Comparison of ENCODE assay signal across 10 mouse cellular contexts in genomic region chr8:123992587-123992986, GRCm38 (mm10). TPM values are rescaled to one million over a fixed set of nuclear protein-coding genes. Genes with fewer than 3 reads are reported as not detected.
DNase-seq lines count a peak whose midpoint lies in the region; ATAC-seq lines count a peak whose summit lies in the region.
"Had no signal": no experiment of that assay in that cellular context is flagged by ENCODE, and none has a peak within 500 bp of the region (broad histone marks: within the 10 kb centered on the region; RNA-seq: fewer than 3 reads in every experiment).

No protein-coding gene starts in this region.

- no peaks in the 10 kb centered on the region for H3K4me1 ChIP-seq in kidney, embryonic 15.5 days

- no peaks in the 10 kb centered on the region for H3K9me3 ChIP-seq in kidney, embryonic 15.5 days (replicated peaks)

- H3K4me2 ChIP-seq in kidney, embryonic 15.5 days = no peak overlapping the region

- ATAC-seq in CD4-positive, CD25-positive, alpha-beta regulatory T cell, adult 4 months = no peak
- ATAC-seq in kidney, embryonic 15.5 days (replicated peaks; ENCODE audit: low FRiP score) = no peak
- ATAC-seq in inflammation-experienced regulatory T-cells, adult 6 months = no peak
- ATAC-seq: activated CD4-positive, CD25-positive, alpha-beta regulatory T cell, adult 4 months had no signal

- WGBS in kidney, embryonic 15.5 days = 90% methylated on average over 8 of the region's 8 CpGs

- H3K9ac ChIP-seq in kidney, embryonic 15.5 days = no peak overlapping the region

- DNase-seq in CD4-positive, CD25-positive, alpha-beta regulatory T cell, adult 2 months (ENCODE audit: low read depth, low spot score) = peak; percentile 12
- DNase-seq in kidney, postnatal 10 days = peak; percentile 26
- DNase-seq in brain, adult 2 months (ENCODE audit: low read depth, low spot score) = peak; percentile 41
- DNase-seq in lung, postnatal 36 days = peak; percentile 32
- no peak for DNase-seq in layer of hippocampus, postnatal 25 days (ENCODE audit: extremely low spot score in 1 of 2, low spot score in 1 of 2)
- DNase-seq: cerebellum, adult 9-11 months had no signal

- H3K4me3 ChIP-seq in kidney, embryonic 15.5 days (replicated peaks) = no peak overlapping the region

- no peaks in the 10 kb centered on the region for H3K27me3 ChIP-seq in kidney, embryonic 15.5 days

- H3K36me3 ChIP-seq in kidney, embryonic 15.5 days = peaks cover 40% of the 10 kb centered on the region

- no peak overlapping the region for H3K27ac ChIP-seq in kidney, embryonic 15.5 days

RNA-seq across cellular contexts. Expression of gene Abcb10, which starts 9.7 kb away (rescaled TPM):
- 1 to 10 TPM in 1 of 2 experiments, under 1 TPM in 1; 0.73 to 1.5 TPM for polyA plus RNA-seq in CD4-positive, CD25-positive, alpha-beta regulatory T cell, adult 4 months (2017; shearing (Covaris generic))
- polyA plus RNA-seq in kidney, embryonic 15.5 days (2015; fragmentation: Nextera tagmentation; extraction: Ambion mirVana) = 15.5 and 17.1 TPM in 2 replicates
- 10 to 100 TPM; 19.2 to 20.0 TPM for total RNA-seq in layer of hippocampus, postnatal 25 days (2021)
- polyA plus RNA-seq in inflammation-experienced regulatory T-cells, adult 6 months (2017; shearing (Covaris generic)) = 1 to 10 TPM; 1.2 to 2.6 (median 1.3) TPM

RNA-seq across cellular contexts. Expression of gene Taf5l, which starts 28.6 kb away (rescaled TPM):
- polyA plus RNA-seq in CD4-positive, CD25-positive, alpha-beta regulatory T cell, adult 4 months (2017; shearing (Covaris generic)) = 10 to 100 TPM; 12.3 to 13.2 TPM
- polyA plus RNA-seq in kidney, embryonic 15.5 days (2015; fragmentation: Nextera tagmentation; extraction: Ambion mirVana) = 39.4 and 40.9 TPM in 2 replicates
- 10 to 100 TPM; 20.0 to 20.5 TPM for total RNA-seq in layer of hippocampus, postnatal 25 days (2021)
- polyA plus RNA-seq in inflammation-experienced regulatory T-cells, adult 6 months (2017; shearing (Covaris generic)) = 10 to 100 TPM in 2 of 3 experiments, 1 to 10 TPM in 1; 9.2 to 15.4 (median 12.3) TPM

RNA-seq across cellular contexts. Expression of gene Urb2, which starts 28.7 kb away (rescaled TPM):
- 1 to 10 TPM; 2.5 to 7.8 TPM for polyA plus RNA-seq in CD4-positive, CD25-positive, alpha-beta regulatory T cell, adult 4 months (2017; shearing (Covaris generic))
- polyA plus RNA-seq in kidney, embryonic 15.5 days (2015; fragmentation: Nextera tagmentation; extraction: Ambion mirVana) = 5.5 TPM in 2 replicates
- total RNA-seq in layer of hippocampus, postnatal 25 days (2021) = 10 to 100 TPM; 11.5 TPM
- 1 to 10 TPM; 4.0 to 5.2 (median 4.3) TPM for polyA plus RNA-seq in inflammation-experienced regulatory T-cells, adult 6 months (2017; shearing (Covaris generic))

RNA-seq across cellular contexts. Expression of gene Nup133, which starts 43.5 kb away (rescaled TPM):
- 10 to 100 TPM in 1 of 2 experiments, 1 to 10 TPM in 1; 9.0 to 10.2 TPM for polyA plus RNA-seq in CD4-positive, CD25-positive, alpha-beta regulatory T cell, adult 4 months (2017; shearing (Covaris generic))
- polyA plus RNA-seq in kidney, embryonic 15.5 days (2015; fragmentation: Nextera tagmentation; extraction: Ambion mirVana) = 43.1 and 45.3 TPM in 2 replicates
- 10 to 100 TPM; 21.7 to 24.3 TPM for total RNA-seq in layer of hippocampus, postnatal 25 days (2021)
- polyA plus RNA-seq in inflammation-experienced regulatory T-cells, adult 6 months (2017; shearing (Covaris generic)) = 10 to 100 TPM in 1 of 3 experiments, 1 to 10 TPM in 2; 7.2 to 10.5 (median 8.2) TPM

Comparison
In these comparisons a context has a peak if more than half of its experiments do, and no peak if none do; other contexts are left out.
1. DNase-seq: peak in CD4-positive, CD25-positive, alpha-beta regulatory T cell, adult 2 months (single experiment), kidney, postnatal 10 days (single experiment), brain, adult 2 months (single experiment) and lung, postnatal 36 days (single experiment); none in layer of hippocampus, postnatal 25 days (0 of 2).